Mouse (Mus musculus): ENCODE results near the gene Gpr160. TPM values are rescaled to one million over a fixed set of nuclear protein-coding genes. Genes with fewer than 3 reads are reported as not detected.

Gpr160 gene
- polyA plus RNA-seq, 1 experiment, result 59.4 TPM

- 57% methylated on average over 1 of the region's 1 CpGs for WGBS
- no peak for DNase-seq (ENCODE audit: low read depth, low spot score)
These were observed 33.3 kb downstream of the Gpr160 start for GRCm38 (mm10) chr3:30889014-30889413.

GRCm38 (mm10) chr3:30896721-30897120 is 41.0 kb downstream of the Gpr160 start:
- WGBS, result 72% methylated on average over 5 of the region's 5 CpGs
- no peak for DNase-seq (ENCODE audit: low read depth, low spot score)

DNA sequence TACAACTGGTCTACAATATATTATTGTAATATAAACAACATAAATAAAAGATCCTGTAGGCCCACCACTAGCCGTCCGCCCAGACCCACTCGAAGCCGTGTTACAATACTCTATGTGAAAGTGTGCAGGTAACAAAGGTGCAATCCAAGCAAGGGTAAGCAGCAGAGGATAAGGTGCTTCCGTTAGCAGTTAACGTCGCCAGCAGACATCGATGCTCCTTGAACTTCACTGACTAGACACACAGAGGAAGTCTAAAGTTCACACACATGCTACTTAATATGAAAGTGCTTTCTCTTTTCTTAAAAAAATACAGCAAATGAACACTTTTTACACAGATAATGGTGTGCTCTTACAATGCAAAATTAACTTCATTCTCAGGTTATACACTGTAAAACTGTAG is 43.7 kb downstream of the Gpr160 start:
- 78% methylated on average over 8 of the region's 8 CpGs for WGBS
- no peak for DNase-seq (ENCODE audit: low read depth, low spot score)

DNA sequence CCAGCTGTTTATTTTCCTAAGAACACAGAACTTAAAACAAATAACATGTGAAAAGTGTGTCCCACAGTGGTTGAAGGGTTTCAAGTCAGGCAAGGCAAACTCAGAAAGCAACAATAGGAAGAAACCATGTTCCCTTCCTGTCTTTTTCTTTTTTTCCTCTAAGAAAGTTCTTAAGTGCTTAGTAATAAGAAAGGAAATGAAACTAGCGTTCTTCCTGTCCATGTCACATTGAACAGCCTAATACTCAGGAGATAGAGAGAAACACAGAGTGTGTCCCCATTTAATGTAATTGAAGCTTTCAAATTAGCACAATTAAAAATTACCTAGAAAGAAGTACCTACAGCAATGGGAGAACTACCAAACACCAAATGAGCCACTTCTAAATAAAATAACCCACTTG is 48.9 kb downstream of the Gpr160 start:
- 84% methylated on average over 1 of the region's 1 CpGs for WGBS
- no peak for DNase-seq (ENCODE audit: low read depth, low spot score)

DNA sequence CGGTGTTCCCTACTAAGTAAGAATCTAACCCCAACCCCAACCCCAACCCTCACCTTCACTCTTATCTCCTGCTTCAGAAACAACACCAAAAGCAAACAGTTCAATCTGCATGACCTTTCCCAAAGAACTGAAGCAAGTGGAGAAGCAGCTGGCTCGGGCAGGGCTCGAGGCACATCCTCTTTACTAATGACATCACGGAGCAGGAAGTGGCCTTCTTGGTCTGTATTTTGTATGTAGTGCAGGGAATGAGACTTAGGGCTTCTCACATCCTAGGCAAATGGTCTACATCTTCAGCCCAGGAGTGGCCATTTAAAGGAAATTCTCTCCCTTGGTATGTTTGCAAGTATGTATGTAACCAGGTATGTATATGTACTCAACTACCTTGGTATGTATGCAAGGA is 61.4 kb downstream of the Gpr160 start:
- DNase-seq (ENCODE audit: low read depth, low spot score), result no peak
- 48% methylated on average over 4 of the region's 4 CpGs for WGBS

- WGBS, result 78% methylated on average over 3 of the region's 3 CpGs
- DNase-seq (ENCODE audit: low read depth, low spot score), result no peak
These were observed 71.9 kb downstream of the Gpr160 start for GRCm38 (mm10) chr3:30927664-30928063.

- no peak for DNase-seq (ENCODE audit: low read depth, low spot score)
- WGBS, result 69% methylated on average over 3 of the region's 3 CpGs
These were observed 74.1 kb downstream of the Gpr160 start for GRCm38 (mm10) chr3:30929828-30930227.

DNA sequence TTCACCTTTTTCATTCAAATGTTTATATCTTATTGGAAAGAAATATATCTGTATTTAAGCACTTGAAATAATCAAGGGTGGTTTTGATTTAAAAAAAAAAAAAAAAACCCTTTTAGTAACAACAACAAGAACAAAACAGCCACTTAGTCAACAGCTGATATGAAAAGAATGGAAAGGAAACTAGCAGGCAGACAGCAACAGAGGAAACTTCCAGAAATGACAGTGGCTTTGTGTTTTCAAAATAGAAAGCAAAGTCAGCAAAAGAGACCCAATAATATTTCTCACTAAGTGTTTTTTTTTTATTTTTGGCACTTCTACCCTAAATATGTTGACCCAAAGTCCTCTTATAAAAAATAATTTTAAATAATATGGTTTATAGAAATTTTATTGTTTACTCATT is 78.6 kb downstream of the Gpr160 start:
- DNase-seq (ENCODE audit: low read depth, low spot score), result no peak

Other genes starting within 250 kb of the Gpr160 start
- gene Lrriq4, start 211.4 kb upstream of the Gpr160 start, polyA plus RNA-seq (2012; rRNA removed), result not detected in 2 replicates
- not detected in 2 replicates for gene Lrrc34, start 208.1 kb upstream of the Gpr160 start, polyA plus RNA-seq (2012; rRNA removed)
- gene Lrrc31, start 156.1 kb upstream of the Gpr160 start, polyA plus RNA-seq (2012; rRNA removed), result 5.3 and 10.7 TPM in 2 replicates
- gene Samd7, start 109.7 kb upstream of the Gpr160 start, polyA plus RNA-seq (2012; rRNA removed), result not detected in 2 replicates
- gene Sec62, start 63.1 kb upstream of the Gpr160 start, polyA plus RNA-seq (2012; rRNA removed), result 8.8 and 10.2 TPM in 2 replicates
- 5.5 and 16.1 TPM in 2 replicates for gene Phc3, start 113.5 kb downstream of the Gpr160 start, polyA plus RNA-seq (2012; rRNA removed)
- gene Prkci, start 139.8 kb downstream of the Gpr160 start, polyA plus RNA-seq (2012; rRNA removed), result 6.9 and 13.8 TPM in 2 replicates
- 8.0 and 21.2 TPM in 2 replicates for gene Skil, start 239.1 kb downstream of the Gpr160 start, polyA plus RNA-seq (2012; rRNA removed)